Mouse (Mus musculus) ES-Bruce4 (cell line): ENCODE data around the gene Smim17. TPM values are rescaled to one million over a fixed set of nuclear protein-coding genes. Genes with fewer than 3 reads are reported as not detected.

Experiments
- H3K27ac ChIP-seq: 2 replicates; pipeline ENCODE4 v1.5.1; 2012; ENCODE audit warnings: low read length, inconsistent platforms; ENCODE audit not compliant: insufficient read depth
- H3K27me3 ChIP-seq: 2 replicates; pipeline ENCODE4 v1.6.1; 2012; ENCODE audit warnings: mild to moderate bottlenecking, low read length, inconsistent platforms; ENCODE audit not compliant: control insufficient read depth, poor library complexity, insufficient read depth, severe bottlenecking
- H3K36me3 ChIP-seq: 2 replicates; pipeline ENCODE4 v1.6.1; 2012; ENCODE audit warnings: inconsistent platforms, mild to moderate bottlenecking, low read length, moderate library complexity; ENCODE audit not compliant: control insufficient read depth, poor library complexity, insufficient read depth, severe bottlenecking
- H3K4me1 ChIP-seq: one replicate; pipeline ENCODE4 v1.8.1; 2011; ENCODE audit warnings: low read length; ENCODE audit not compliant: control insufficient read depth, insufficient read depth
- H3K4me3 ChIP-seq: 2 replicates; pipeline ENCODE4 v1.5.1; 2011; ENCODE audit warnings: low read depth, mild to moderate bottlenecking, low read length
- H3K9ac ChIP-seq: 2 replicates; pipeline ENCODE4 v1.6.1; 2012; ENCODE audit warnings: low read depth, mild to moderate bottlenecking, inconsistent platforms; ENCODE audit not compliant: poor library complexity, severe bottlenecking
- H3K9me3 ChIP-seq: replicated peaks from 2 replicates; pipeline ENCODE4 v1.6.1; 2012; ENCODE audit warnings: mild to moderate bottlenecking, low read length, inconsistent platforms; ENCODE audit not compliant: control insufficient read depth, poor library complexity, insufficient read depth, severe bottlenecking
- CTCF ChIP-seq: IDR thresholded peaks from one replicate; pipeline ENCODE4 v1.8.1; 2011; ENCODE audit warnings: low read depth, low read length
- EP300 ChIP-seq: IDR thresholded peaks from 2 replicates; pipeline ENCODE4 v1.6.1; 2011; ENCODE audit warnings: low read depth, low read length; ENCODE audit not compliant: insufficient read depth
- POLR2A ChIP-seq: IDR thresholded peaks from one replicate; pipeline ENCODE4 v1.8.1; 2011; ENCODE audit warnings: low read length; ENCODE audit not compliant: insufficient read depth
- polyA plus RNA-seq: library from polyadenylated mRNA; stranded (reverse); fragments of >200 nt; gene quantifications from 2 replicates; pipeline ENCODE4 v1.2.4, GENCODE M21; 2011; ENCODE audit warnings: low read depth; ENCODE audit not compliant: missing spikeins, insufficient read depth, insufficient read length

Gene Smim17
- polyA plus RNA-seq, 1 experiment = 1.1 TPM

GRCm38 (mm10) chr7:6429381-6429780, 30.9 kb downstream of the Smim17 start:
- Histone ChIP-seq H3K9me3 (peaks cover 6% of the 10 kb centered on the region; the same call in 1 of the 2 replicates), H3K4me1 (no peaks in the 10 kb centered on the region), H3K4me3 (no peak overlapping the region), H3K27ac (no peak overlapping the region), H3K27me3 (no peaks in the 10 kb centered on the region), H3K9ac (no peak overlapping the region), H3K36me3 (no peaks in the 10 kb centered on the region)
- TF ChIP-seq POLR2A (no peak), EP300 (no peak), CTCF (peak; percentile 10)

GRCm38 (mm10) chr7:6430342-6430741, 31.8 kb downstream of the Smim17 start:
- Histone ChIP-seq H3K4me3 (no peak overlapping the region), H3K9ac (no peak overlapping the region), H3K4me1 (no peaks in the 10 kb centered on the region), H3K27me3 (no peaks in the 10 kb centered on the region), H3K27ac (no peak overlapping the region), H3K36me3 (no peaks in the 10 kb centered on the region), H3K9me3 (peaks cover 6% of the 10 kb centered on the region; the same call in 1 of the 2 replicates)
- TF ChIP-seq EP300 = no peak
- no peak for TF ChIP-seq POLR2A
- peak; percentile 88 for TF ChIP-seq CTCF

- no peaks in the 10 kb centered on the region for H3K27me3 ChIP-seq
- no peak within 1 kb of the TSS for H3K9ac ChIP-seq
- H3K9me3 ChIP-seq = no peaks in the 10 kb centered on the region
- no peaks in the 10 kb centered on the region for H3K4me1 ChIP-seq
- no peak within 1 kb of the TSS for H3K4me3 ChIP-seq
- H3K27ac ChIP-seq = no peak within 1 kb of the TSS
- no peak for TF ChIP-seq EP300
- TF ChIP-seq CTCF = no peak
- no peak for TF ChIP-seq POLR2A
- no peaks in the 10 kb centered on the region for H3K36me3 ChIP-seq
Measured at GRCm38 (mm10) chr7:6438388-6438787, 39.9 kb downstream of the Smim17 start, which contains the start of gene Olfr1344. TSS of gene Olfr1344 (plus strand) at chr7:6438688.

- Histone ChIP-seq H3K27ac (no peak overlapping the region), H3K36me3 (no peaks in the 10 kb centered on the region), H3K4me1 (no peaks in the 10 kb centered on the region), H3K9me3 (no peaks in the 10 kb centered on the region), H3K9ac (no peak overlapping the region), H3K27me3 (no peaks in the 10 kb centered on the region), H3K4me3 (no peak overlapping the region)
- TF ChIP-seq POLR2A (no peak), CTCF (no peak), EP300 (no peak)
Measured at GRCm38 (mm10) chr7:6441173-6441572, 42.7 kb downstream of the Smim17 start.

DNA sequence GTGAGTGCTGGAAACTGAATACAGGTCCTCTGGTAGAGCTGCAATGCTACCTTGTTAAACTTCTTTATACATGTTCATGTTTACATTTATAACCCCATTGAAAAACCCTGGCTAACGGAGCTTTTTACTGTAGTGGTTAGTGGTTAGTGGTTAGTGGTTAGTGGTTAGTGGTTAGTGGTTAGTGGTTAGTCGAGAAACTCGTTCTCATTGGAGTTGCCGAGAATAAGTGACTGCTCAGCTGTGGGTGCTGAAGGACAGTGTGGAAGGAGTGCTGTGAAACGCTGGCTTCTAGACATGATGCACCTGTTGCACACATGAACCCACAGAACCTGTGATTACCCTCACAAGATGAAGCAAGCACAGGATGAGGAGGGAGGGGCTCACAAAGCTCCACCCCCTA, 49.3 kb downstream of the Smim17 start:
- TF ChIP-seq EP300 (no peak), POLR2A (no peak)
- no peaks in the 10 kb centered on the region for H3K9me3 ChIP-seq

GRCm38 (mm10) chr7:6455868-6456267, 57.4 kb downstream of the Smim17 start, which contains the start of gene Olfr1336:
TSS of gene Olfr1336 (plus strand) at chr7:6456168.
- no peak within 1 kb of the TSS for H3K9ac ChIP-seq
- H3K36me3 ChIP-seq = no peaks in the 10 kb centered on the region
- H3K4me1 ChIP-seq = no peaks in the 10 kb centered on the region
- no peak within 1 kb of the TSS for H3K4me3 ChIP-seq
- TF ChIP-seq EP300 (no peak), CTCF (no peak), POLR2A (no peak)
- no peak within 1 kb of the TSS for H3K27ac ChIP-seq
- no peaks in the 10 kb centered on the region for H3K9me3 ChIP-seq
- H3K27me3 ChIP-seq = no peaks in the 10 kb centered on the region

More for the DNA sequence above, 49.3 kb downstream of the Smim17 start:
- no peaks in the 10 kb centered on the region for H3K27me3 ChIP-seq
- H3K4me3 ChIP-seq = no peak overlapping the region
- H3K9ac ChIP-seq = no peak overlapping the region
- H3K27ac ChIP-seq = no peak overlapping the region
- no peaks in the 10 kb centered on the region for H3K36me3 ChIP-seq
- H3K4me1 ChIP-seq = no peaks in the 10 kb centered on the region
